Mouse (Mus musculus) left cerebral cortex, postnatal 10 days (tissue): Measurements from ENCODE around the gene Dock7. TPM values are rescaled to one million over a fixed set of nuclear protein-coding genes. Genes with fewer than 3 reads are reported as not detected.

Source experiments
- DNase-seq, 2 experiments: peaks; one replicate each; pipeline ENCODE4 v3.0.0; 2021 to 2022; ENCODE audit warnings: low spot score in 2 of 2, mixed read lengths in 1 of 2; ENCODE audit errors: extremely low spot score in 1 of 2
- intact Hi-C: fragments of 180-260 bp; cut with DNase I; formaldehyde crosslinking; loops from one replicate; pipeline ENCODE4 v1.15.1; 2025
- total RNA-seq, 2 experiments: library from RNA; stranded (reverse); gene quantifications; 2 replicates each; pipeline ENCODE4 v1.2.3; 2021

Gene Dock7
- total RNA-seq, 2 experiments from 2014 or later: 62.8 to 70.9 TPM

DNA sequence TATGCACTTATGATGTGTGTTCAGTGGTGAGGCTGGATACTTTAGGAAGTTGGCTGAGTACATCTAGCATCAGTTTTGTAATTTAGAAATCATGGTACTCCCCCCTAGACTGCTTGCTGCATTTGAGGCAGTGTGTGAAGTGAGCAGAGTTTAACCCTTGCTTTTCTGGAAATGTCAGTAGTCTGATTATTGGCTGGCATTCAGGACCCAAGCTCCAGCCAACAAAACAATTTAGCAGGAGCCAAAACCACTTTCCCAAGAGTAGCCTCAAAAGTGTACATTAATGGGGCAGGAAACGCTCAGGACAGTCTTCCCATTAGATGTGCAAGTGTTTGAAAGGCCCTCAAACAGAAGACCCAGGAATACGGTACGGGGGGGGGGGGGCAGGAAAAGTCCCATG, 2.8 kb upstream of the Dock7 start:
- no peak for DNase-seq
- intact Hi-C loops: loop anchor here (5.0 kb wide), 1 partner anchor 59 kb away; no protein-coding TSS in a partner anchor

DNA sequence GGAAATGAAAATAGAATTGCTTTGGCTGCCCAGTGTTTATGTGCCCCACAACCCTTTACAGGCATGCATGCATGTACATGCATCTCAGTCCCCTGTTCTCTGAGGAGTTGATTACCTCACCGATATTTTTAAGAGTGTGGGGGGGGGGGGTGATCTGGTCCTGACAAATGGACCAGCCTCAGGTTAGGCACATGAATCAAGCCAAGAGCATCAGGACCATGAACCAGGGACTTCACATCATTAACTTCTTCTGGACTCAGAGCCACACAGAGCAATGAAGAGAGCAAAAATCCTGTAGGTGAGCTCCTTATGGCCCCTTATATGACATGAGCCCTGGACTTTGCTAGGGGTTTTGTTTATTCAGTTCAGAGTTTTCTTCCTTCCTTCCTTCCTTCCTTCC, 2.1 kb upstream of the Dock7 start:
- DNase-seq: no peak
- intact Hi-C loops: loop anchor here (5.0 kb wide), 1 partner anchor 60 kb away; no protein-coding TSS in a partner anchor

GRCm38 (mm10) chr4:99122047-99122446, 1.3 kb upstream of the Dock7 start:
- no peak for DNase-seq
- intact Hi-C loops: loop anchor here (5.0 kb wide), 1 partner anchor 60 kb away; no protein-coding TSS in a partner anchor

DNA sequence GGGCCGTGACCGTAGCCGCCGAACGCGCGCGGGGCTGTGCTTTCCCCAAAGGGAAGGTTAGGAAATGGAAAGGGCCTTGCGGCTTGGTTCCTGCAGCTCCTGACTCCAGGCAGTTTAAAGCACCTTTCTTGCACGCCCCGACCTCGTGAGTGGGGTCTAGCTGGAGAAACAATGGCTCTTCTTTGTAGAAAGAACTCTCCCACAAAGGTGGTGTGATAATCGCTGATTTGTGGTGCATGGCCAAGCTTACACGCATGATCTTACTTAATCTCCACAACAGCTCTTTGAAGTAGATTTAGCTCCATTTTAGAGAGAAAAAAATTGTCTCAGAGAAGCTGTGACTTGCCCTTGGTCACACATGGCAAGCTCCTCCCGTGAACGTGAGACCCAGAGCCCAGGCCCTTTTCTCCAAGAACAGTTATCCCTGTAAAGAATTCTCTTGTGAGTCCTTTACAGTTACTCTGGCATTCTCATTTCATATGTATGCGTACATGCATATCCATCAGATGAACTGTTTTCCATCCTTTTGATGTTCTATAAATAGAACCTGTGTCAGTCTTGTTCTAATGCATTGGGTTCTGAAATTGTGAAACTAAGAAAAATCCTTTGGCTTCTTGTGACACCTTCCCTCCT, 524 bp upstream of the Dock7 start:
- peak in 1 of 2 experiments; percentile 19 for DNase-seq
- intact Hi-C loops: loop anchor here (5.0 kb wide), 1 partner anchor 61 kb away; no protein-coding TSS in a partner anchor

DNA sequence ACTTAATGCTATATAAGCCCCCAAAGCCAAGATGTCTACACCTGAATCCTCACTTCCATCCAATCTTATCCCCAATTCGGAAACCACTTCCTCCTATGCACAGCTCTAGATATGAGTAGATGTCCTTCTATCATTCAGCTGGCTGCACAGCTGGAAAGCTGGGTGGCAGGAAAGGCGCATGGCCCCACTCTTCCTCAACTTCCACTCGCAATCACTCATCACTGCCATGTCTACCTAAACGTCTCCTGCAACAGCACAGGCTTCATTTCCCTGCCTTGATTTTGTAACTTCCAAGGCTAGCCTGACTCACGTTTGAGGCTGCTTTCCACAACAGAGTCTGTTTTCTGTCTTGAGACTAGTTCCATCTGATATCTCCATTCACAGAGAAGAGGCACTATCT, 1.7 kb downstream of the Dock7 start:
- DNase-seq: no peak
- intact Hi-C loops: no loop called here

DNA sequence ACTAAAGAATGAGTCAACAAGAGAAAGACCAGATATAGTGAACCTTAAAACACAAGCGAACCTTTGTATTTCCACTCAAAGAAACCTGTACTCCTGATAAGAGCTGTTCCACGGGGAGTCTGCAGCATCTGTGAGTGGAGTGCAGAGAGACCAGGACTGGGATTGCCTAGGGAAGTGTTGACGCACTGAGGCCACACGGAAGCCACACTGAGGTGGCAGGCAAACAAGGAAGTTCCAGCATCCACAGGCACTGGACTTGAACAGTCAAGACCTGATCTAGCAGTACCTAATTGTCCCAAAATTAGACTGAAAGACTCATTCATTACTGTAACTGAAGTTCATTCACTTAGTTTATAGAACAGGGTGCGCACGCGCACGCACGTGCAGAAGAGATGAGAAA, 4.9 kb downstream of the Dock7 start:
- intact Hi-C loops: no loop called here
- DNase-seq: no peak

DNA sequence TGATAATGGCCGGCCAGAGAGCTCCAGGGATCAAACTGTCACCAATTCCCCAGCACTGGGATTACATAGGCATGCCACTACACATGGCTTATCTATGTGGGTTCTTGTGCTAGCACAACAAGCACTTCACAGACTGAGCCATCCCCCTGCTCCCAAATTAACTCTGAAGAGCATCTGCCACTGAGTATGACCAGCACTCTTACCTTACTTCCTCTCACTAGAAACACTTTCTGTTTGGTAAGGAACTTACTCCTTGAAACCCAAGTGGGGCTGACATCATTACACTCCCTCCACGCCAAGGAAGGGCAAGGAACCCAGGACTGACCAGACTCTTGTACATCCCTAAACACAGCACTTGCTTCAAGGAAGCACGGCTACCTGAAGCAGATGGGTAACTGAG, 9.0 kb downstream of the Dock7 start:
- intact Hi-C loops: no loop called here

GRCm38 (mm10) chr4:99108817-99109216, 11.9 kb downstream of the Dock7 start:
- no peak for DNase-seq
- intact Hi-C loops: no loop called here

More for the DNA sequence above, 9.0 kb downstream of the Dock7 start:
- no peak for DNase-seq

DNA sequence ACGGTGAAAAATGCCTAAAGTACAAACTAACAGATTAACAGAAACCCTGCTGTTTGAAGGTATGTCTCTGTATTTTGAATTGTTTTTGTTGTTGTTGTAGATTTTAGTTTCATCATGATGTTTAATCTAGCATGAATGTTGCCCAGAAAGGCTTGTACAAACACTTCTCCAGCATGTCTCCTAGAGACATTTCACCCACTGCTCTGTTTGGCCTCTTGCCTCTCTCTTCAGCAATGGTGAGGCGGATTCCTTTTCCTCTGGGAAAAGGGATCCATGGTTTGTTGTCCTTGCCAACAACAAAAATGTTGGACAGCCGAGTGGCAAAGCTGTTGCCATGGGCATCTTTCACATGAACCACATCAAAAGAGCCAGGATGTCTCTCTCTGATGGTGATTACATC, 17.9 kb downstream of the Dock7 start:
- intact Hi-C loops: no loop called here
- no peak for DNase-seq

GRCm38 (mm10) chr4:99100724-99101123, 20.0 kb downstream of the Dock7 start:
- intact Hi-C loops: no loop called here
- no peak for DNase-seq

DNA sequence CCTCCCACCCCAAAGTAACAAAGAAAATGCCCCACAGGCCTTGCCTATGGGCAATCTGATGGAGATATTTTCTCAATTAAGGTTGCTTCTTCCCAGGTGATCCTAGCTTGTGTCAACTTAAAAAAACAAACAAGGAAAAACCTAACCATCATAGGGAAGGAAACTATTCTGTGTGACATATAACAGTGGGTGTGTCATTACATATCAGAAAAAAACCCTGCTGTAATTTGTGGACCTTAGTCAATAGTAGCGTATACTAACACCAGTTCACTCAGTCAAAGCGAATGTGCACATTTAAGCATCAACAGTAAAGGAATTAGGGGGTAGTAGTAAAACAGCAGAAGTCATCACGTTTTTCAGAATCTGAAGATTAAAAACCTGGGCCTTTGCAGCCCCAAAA, 28.9 kb downstream of the Dock7 start:
- no peak for DNase-seq
- intact Hi-C loops: no loop called here

DNA sequence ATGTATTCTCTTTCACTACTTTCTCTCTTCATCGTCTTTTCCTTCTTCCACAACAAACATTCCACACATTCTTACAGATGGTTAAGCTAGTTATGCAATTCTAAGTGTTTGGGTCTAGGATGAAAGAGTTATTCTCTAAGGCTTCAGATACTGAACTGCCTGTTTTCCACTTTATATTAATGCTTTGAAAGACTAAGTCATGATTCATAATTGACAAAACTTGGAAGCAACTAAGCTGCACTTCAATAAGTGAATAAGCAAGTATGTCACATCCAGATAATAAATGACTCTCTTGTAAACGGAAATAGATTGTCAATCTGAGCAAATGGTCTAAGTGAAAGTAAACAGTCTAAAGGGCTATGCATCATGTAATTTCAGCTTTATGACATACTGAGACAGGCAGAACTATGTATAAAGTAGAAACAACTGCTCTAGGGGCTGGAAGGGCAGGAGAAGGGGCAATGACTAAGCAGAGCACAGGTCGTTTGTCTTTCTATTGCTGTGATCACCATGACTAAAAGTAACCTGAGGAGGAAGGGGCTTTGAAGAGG, 29.5 kb downstream of the Dock7 start:
- DNase-seq: no peak
- intact Hi-C loops: no loop called here

DNA sequence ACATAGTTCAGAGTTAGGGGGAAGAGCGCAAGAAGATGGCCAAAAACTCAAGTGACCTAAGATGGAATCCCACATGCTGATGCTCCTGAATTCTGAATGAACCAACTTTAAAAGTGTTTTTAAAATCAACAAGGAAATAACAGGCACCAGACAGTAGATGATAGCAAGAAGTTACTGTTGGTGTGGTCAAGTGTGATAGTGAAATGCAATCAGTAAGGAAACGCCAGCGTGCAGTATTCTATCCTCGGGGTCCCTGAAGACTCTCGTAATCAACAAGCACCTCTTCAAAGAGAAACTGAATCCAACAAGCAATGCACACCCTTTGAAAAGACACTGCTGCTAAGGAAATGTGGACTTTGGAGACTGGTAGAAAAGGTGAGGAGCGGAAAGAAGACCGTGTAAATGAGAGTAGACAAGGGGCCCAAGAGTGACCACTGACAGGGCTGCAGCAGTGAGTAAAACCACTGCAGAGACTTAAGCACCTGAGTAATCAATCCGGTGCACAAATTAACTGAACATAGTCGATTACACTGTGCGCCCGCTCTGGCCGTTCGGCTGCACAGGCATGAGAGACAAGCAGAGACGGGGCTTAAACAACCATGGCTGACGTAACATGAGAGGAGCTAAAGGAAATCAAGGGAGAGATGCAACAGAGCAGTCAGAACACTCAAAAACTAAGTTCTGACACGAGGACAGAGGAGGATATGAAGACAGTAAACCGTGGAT, 32.8 kb downstream of the Dock7 start:
- intact Hi-C loops: no loop called here
- DNase-seq: no peak

- intact Hi-C loops: no loop called here
- DNase-seq: no peak
Observed at GRCm38 (mm10) chr4:99083862-99084261, 36.9 kb downstream of the Dock7 start.

DNA sequence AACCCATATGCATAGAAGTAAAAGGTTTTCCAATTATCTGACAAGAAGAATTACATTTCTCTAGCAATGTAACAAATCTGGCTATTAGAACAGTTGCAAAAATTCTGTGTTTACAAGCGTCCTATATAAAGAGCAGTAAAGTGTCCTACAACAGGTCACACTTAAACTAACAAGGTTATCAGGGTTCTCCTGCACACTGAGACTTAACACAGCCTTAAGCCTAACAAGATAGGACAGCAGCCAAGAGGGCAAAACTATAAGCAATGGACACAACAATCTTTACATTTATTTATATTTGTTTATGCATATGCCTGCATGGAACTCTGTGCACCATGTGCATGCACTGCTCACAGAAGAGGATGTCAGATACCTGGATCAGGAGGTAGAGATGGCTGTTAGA, 39.5 kb downstream of the Dock7 start:
- intact Hi-C loops: no loop called here
- DNase-seq: no peak

DNA sequence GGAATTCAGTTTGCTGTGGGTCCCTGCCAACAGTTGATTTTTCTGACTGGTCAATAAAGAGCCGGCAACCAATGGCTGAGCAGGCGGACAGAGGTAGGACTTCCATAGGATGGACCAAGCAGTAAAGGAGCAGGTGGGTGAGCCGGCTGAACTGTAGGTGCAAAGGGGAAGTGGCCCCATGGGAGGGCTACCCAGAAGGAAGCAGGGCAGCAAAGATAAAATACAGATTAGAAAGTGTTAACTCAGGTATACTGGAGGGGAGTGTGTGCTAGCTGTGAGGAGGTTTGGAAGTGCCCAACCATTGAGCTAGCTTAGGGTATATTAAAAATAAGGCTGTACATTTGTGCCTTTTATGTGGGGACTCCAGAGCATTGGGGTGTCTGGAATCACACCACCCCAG, 42.7 kb downstream of the Dock7 start:
- intact Hi-C loops: no loop called here
- DNase-seq: no peak

GRCm38 (mm10) chr4:99068806-99069205, 51.9 kb downstream of the Dock7 start:
- no peak for DNase-seq
- intact Hi-C loops: loop anchor here (10.0 kb wide), 1 partner anchor 94 kb away; no protein-coding TSS in a partner anchor

DNA sequence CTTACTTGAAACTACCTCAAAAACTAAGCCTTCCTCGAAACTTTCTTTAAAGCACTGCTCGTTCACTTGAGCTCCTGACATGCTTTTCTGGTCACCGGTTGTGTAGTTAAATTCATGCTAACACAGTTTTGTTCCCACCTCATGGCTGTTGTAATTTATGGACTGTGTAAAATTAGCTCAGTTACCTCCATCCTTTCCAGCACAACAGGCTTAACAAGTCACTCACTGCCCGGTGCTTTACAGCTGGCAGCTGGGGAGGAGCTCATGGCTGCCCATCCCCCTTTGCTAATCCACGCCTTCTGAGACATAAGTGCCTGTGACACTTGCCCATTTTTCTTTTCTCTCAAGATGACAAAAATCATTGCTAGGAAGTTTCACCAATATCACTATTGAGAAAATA, 56.2 kb downstream of the Dock7 start:
- no peak for DNase-seq
- intact Hi-C loops: loop anchor here (10.0 kb wide), 1 partner anchor 90 kb away; no protein-coding TSS in a partner anchor

DNA sequence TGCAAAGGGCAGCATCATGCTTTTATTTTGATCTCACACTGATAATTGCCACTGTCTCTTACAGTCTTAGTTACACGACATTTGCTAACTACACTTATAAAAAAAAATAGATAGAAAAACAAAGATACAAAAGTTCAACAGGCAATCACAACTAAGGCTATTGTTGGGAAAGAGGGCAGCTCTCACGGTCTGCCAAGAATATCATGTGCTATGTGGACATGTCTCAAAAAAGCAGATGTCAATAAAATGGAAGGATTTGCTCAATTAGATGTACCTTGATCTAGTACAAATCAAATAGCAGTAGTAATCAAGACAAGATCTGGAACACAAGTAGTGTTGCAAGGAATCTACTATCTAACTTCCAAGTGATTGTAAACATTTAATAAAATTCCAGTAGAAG, 72.1 kb downstream of the Dock7 start:
- no peak for DNase-seq

GRCm38 (mm10) chr4:99046471-99046870, 74.2 kb downstream of the Dock7 start:
- DNase-seq: no peak
- intact Hi-C loops: no loop called here

More for the DNA sequence above, 72.1 kb downstream of the Dock7 start:
- intact Hi-C loops: no loop called here
